Mouse (Mus musculus): ENCODE results near the gene Rrp9.

The Rrp9 gene

GRCm38 (mm10) chr9:106519433-106519832 lies 43.7 kb downstream of the Rrp9 start:
- DNase-seq (ENCODE audit: low read depth, low spot score) = no peak

GRCm38 (mm10) chr9:106519909-106520308 lies 44.1 kb downstream of the Rrp9 start:
- no peak for DNase-seq (ENCODE audit: low read depth, low spot score)

GRCm38 (mm10) chr9:106531833-106532232 lies 56.1 kb downstream of the Rrp9 start:
- peak; percentile 39 for DNase-seq (ENCODE audit: low read depth, low spot score)

GRCm38 (mm10) chr9:106534296-106534695 lies 58.5 kb downstream of the Rrp9 start:
- DNase-seq (ENCODE audit: low read depth, low spot score) = no peak

- peak; percentile 55 for DNase-seq (ENCODE audit: low read depth, low spot score)
Observed at GRCm38 (mm10) chr9:106534975-106535374, 59.2 kb downstream of the Rrp9 start.
